Mouse (Mus musculus) macrophage (primary cell): ENCODE measurements around the gene Alk. TPM values are rescaled to one million over a fixed set of nuclear protein-coding genes. Genes with fewer than 3 reads are reported as not detected.

ENCODE experiments used
- H3K27ac ChIP-seq: fragments of 350-480 bp; formaldehyde crosslinking; 2 replicates; pipeline ENCODE4 v1.9.0; 2021
- H3K36me3 ChIP-seq: fragments of 350-480 bp; formaldehyde crosslinking; 2 replicates; pipeline ENCODE4 v1.9.0; 2021; ENCODE audit errors: inconsistent target
- H3K4me3 ChIP-seq: fragments of 350-480 bp; formaldehyde crosslinking; 2 replicates; pipeline ENCODE4 v1.9.0; 2021; ENCODE audit errors: inconsistent target
- H3K79me2 ChIP-seq: fragments of 350-480 bp; formaldehyde crosslinking; 2 replicates; pipeline ENCODE4 v1.9.0; 2021; ENCODE audit errors: inconsistent target
- WGBS: methylation state at CpG from one replicate; pipeline ENCODE4 v1.1.7; 2026; ENCODE audit warnings: inconsistent platforms; ENCODE audit not compliant: missing documents; 5-methylcytosine and 5-hydroxymethylcytosine counted together
- polyA plus RNA-seq: library from polyadenylated mRNA; stranded (reverse); fragments of 250-400 nt; gene quantifications from 3 replicates; pipeline ENCODE4 v1.2.4, GENCODE M21; 2018; ENCODE audit warnings: inconsistent platforms

Alk gene
- polyA plus RNA-seq, 1 experiment from 2014 or later: not detected

- 90% methylated on average over 6 of the region's 6 CpGs for WGBS
- Histone ChIP-seq H3K79me2 (no peaks in the 10 kb centered on the region), H3K27ac (no peak overlapping the region), H3K4me3 (no peak overlapping the region), H3K36me3 (no peaks in the 10 kb centered on the region)
These were observed 406.9 kb downstream of the Alk start for GRCm38 (mm10) chr17:72197576-72197975.

- no peaks in the 10 kb centered on the region for H3K36me3 ChIP-seq
- WGBS: 81% methylated on average over 12 of the region's 12 CpGs
- no peak overlapping the region for H3K27ac ChIP-seq
- no peaks in the 10 kb centered on the region for H3K79me2 ChIP-seq
- no peak overlapping the region for H3K4me3 ChIP-seq
These were observed 409.3 kb downstream of the Alk start for GRCm38 (mm10) chr17:72194976-72195650.

GRCm38 (mm10) chr17:72190536-72190935, 413.9 kb downstream of the Alk start:
- Histone ChIP-seq H3K36me3 (no peaks in the 10 kb centered on the region), H3K27ac (no peak overlapping the region), H3K4me3 (no peak overlapping the region), H3K79me2 (no peaks in the 10 kb centered on the region)
- 93% methylated on average over 8 of the region's 8 CpGs for WGBS

GRCm38 (mm10) chr17:72187026-72187425, 417.4 kb downstream of the Alk start:
- no peaks in the 10 kb centered on the region for H3K36me3 ChIP-seq
- H3K79me2 ChIP-seq: no peaks in the 10 kb centered on the region
- no peak overlapping the region for H3K27ac ChIP-seq
- H3K4me3 ChIP-seq: no peak overlapping the region
- 93% methylated on average over 1 of the region's 1 CpGs for WGBS

GRCm38 (mm10) chr17:72182414-72182813, 422.0 kb downstream of the Alk start:
- Histone ChIP-seq H3K36me3 (no peaks in the 10 kb centered on the region), H3K27ac (no peak overlapping the region), H3K79me2 (no peaks in the 10 kb centered on the region), H3K4me3 (no peak overlapping the region)
- 8% methylated on average over 2 of the region's 2 CpGs for WGBS

GRCm38 (mm10) chr17:72180200-72180599, 424.2 kb downstream of the Alk start:
- H3K27ac ChIP-seq: no peak overlapping the region
- 93% methylated on average over 9 of the region's 9 CpGs for WGBS
- H3K4me3 ChIP-seq: no peak overlapping the region
- no peaks in the 10 kb centered on the region for H3K79me2 ChIP-seq
- H3K36me3 ChIP-seq: no peaks in the 10 kb centered on the region

GRCm38 (mm10) chr17:72179722-72180140, 424.7 kb downstream of the Alk start:
- Histone ChIP-seq H3K36me3 (no peaks in the 10 kb centered on the region), H3K27ac (no peak overlapping the region), H3K4me3 (no peak overlapping the region), H3K79me2 (no peaks in the 10 kb centered on the region)
- 14% methylated on average over 14 of the region's 14 CpGs for WGBS

- H3K36me3 ChIP-seq: no peaks in the 10 kb centered on the region
- H3K4me3 ChIP-seq: no peak overlapping the region
- H3K79me2 ChIP-seq: no peaks in the 10 kb centered on the region
- H3K27ac ChIP-seq: no peak overlapping the region
- WGBS: 97% methylated on average over 3 of the region's 3 CpGs
These were observed 430.6 kb downstream of the Alk start for GRCm38 (mm10) chr17:72173778-72174177.

- Histone ChIP-seq H3K4me3 (no peak overlapping the region), H3K79me2 (no peaks in the 10 kb centered on the region), H3K36me3 (no peaks in the 10 kb centered on the region), H3K27ac (no peak overlapping the region)
- 93% methylated on average over 4 of the region's 5 CpGs for WGBS
These were observed 436.3 kb downstream of the Alk start for GRCm38 (mm10) chr17:72168152-72168551.

- Histone ChIP-seq H3K27ac (no peak overlapping the region), H3K4me3 (no peak overlapping the region), H3K36me3 (no peaks in the 10 kb centered on the region), H3K79me2 (no peaks in the 10 kb centered on the region)
- WGBS: 10% methylated on average over 5 of the region's 5 CpGs
These were observed 445.5 kb downstream of the Alk start for GRCm38 (mm10) chr17:72158857-72159385.

GRCm38 (mm10) chr17:72157830-72158629, 446.4 kb downstream of the Alk start:
- WGBS: 53% methylated on average over 10 of the region's 10 CpGs
- Histone ChIP-seq H3K27ac (no peak overlapping the region), H3K79me2 (no peaks in the 10 kb centered on the region), H3K4me3 (no peak overlapping the region), H3K36me3 (no peaks in the 10 kb centered on the region)

GRCm38 (mm10) chr17:72153038-72153437, 451.4 kb downstream of the Alk start:
- 7% methylated on average over 3 of the region's 3 CpGs for WGBS
- Histone ChIP-seq H3K4me3 (no peak overlapping the region), H3K27ac (no peak overlapping the region), H3K79me2 (no peaks in the 10 kb centered on the region), H3K36me3 (no peaks in the 10 kb centered on the region)

- no peaks in the 10 kb centered on the region for H3K79me2 ChIP-seq
- no peak overlapping the region for H3K4me3 ChIP-seq
- H3K27ac ChIP-seq: no peak overlapping the region
- WGBS: 22% methylated on average over 7 of the region's 7 CpGs
- H3K36me3 ChIP-seq: no peaks in the 10 kb centered on the region
These were observed 459.4 kb downstream of the Alk start for GRCm38 (mm10) chr17:72144946-72145598.

GRCm38 (mm10) chr17:72144461-72144860, 460.0 kb downstream of the Alk start:
- Histone ChIP-seq H3K27ac (no peak overlapping the region), H3K36me3 (no peaks in the 10 kb centered on the region), H3K4me3 (no peak overlapping the region), H3K79me2 (no peaks in the 10 kb centered on the region)
- WGBS: 52% methylated on average over 9 of the region's 9 CpGs
